Mouse (Mus musculus) mammary gland, adult 2 months (tissue): ENCODE data around the gene Srbd1. TPM values are rescaled to one million over a fixed set of nuclear protein-coding genes. Genes with fewer than 3 reads are reported as not detected.

ENCODE experiments used
- polyA plus RNA-seq: library from polyadenylated mRNA; depleted of rRNA; stranded (reverse); fragments of >200 nt; gene quantifications from 2 replicates; pipeline ENCODE4 v1.2.3, GENCODE M21; 2012; ENCODE audit warnings: low replicate concordance; rRNA removed

The Srbd1 gene
- 1.2 and 4.3 TPM in 2 replicates for polyA plus RNA-seq

DNA sequence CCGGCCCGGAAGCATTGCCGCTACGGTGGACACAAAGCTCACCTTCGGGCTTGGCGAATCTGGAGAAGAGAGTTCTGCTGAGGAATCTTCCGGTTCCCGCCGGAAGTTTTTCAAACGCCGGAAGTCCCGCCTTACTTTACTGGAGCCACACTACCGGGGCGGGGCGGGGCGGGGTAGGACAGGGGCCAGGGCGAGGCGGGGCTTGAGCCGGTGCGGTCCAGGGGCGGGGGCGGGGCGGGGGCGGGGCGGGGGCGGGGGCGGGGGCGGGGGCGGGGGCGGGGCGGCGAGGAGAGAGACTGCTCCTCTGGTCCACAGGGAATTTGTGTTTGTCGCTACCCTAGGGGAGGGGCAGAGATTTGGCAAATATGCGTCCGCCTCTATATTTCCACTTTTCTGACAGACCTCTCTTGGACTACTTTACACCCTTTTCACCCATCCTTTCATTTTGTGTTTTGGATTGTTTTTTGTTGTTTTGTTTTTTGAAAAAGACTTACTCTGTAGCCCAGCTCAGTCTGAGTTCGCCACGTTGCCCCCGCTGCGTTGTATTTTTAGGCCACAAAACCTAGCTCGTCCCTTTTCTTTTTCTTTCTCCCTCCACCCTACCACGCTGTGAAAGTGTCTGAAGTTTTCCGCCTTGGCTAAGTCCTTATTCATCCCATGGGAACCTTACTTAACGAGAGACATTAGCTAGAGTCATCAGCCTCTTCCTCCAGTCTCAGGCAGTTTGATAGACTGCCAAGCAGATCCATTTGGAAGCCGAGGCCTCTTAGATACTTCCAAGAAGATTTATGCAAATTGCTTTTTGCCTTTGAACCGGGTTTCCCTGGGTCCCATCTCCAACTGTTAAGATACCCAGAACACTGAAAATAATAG is at the start of gene Srbd1:
Gene Srbd1 (minus strand): TSS at position 97 of the 873 bp plus-strand sequence.

GRCm38 (mm10) chr17:86167320-86168230 is 22.6 kb upstream of the Srbd1 start, which contains the start of gene Prkce:
Prkce (plus strand) TSS chr17:86167785.

Other genes starting within 250 kb of the Srbd1 start
- gene Prkce, start 22.6 kb upstream of the Srbd1 start, polyA plus RNA-seq, result 3.9 and 6.9 TPM in 2 replicates